Mouse (Mus musculus) erythroblast, adult 5-6 weeks (primary cell): ENCODE measurements at regions not wholly inside any gene's neighbourhood (a gene's known extent, or its start where the extent isn't known, plus 50 kb on each side); places are given as distances from the start of the nearest gene placed in this dataset.

Experiments
- ATAC-seq: replicated peaks from 2 replicates; pipeline ENCODE4 v1.8.0; 2016; ENCODE audit warnings: moderate number of reproducible peaks, mild to moderate bottlenecking, moderate TSS enrichment, inconsistent platforms; ENCODE audit not compliant: poor library complexity, low FRiP score, severe bottlenecking

DNA sequence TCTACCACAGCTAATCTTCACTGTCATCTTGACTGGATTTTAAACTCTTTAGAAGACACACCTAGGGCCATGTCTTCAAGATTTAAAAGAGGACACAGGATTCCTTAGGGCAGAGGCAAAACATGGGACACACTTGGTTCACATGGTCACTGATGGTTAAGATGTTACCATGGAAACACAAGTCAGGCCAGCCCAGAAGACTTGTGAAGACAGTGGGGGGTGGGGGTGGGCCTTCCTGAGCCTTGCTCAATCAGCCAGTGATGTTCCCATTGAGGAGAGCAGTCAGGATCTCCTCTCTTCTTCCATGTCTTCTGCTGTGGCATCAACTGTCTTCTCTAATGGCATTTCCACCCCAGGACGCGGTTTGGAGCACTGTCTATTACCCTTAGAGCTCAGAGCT lies 60.5 kb upstream of the Shb start:
- ATAC-seq, result no peak

- no peak for ATAC-seq
Measured at GRCm38 (mm10) chr4:45591405-45592315, 59.4 kb upstream of the Shb start.

- no peak for ATAC-seq
Measured at GRCm38 (mm10) chr4:45590836-45591235, 58.6 kb upstream of the Shb start.

DNA sequence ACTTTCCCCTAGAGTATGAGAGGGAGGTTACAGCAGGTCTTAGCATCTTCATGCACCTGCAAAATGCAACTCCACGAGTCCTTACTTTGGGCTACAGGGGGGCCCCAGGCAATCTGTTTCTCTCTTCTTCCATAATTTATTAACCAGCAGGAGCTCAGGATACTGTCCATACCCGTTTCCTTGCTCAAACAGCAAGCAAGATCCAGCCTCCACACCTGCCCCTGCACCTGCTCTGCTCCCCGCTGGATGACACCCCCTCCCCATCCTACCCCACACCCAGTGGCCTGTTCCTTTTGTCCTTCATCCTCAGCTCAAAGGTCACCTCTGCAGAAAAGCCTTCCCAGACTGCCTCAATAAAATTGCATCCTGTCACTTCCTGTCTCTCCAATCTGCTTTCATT lies 56.1 kb upstream of the Shb start:
- no peak for ATAC-seq

GRCm38 (mm10) chr4:45587202-45587601 lies 54.9 kb upstream of the Shb start:
- no peak for ATAC-seq

DNA sequence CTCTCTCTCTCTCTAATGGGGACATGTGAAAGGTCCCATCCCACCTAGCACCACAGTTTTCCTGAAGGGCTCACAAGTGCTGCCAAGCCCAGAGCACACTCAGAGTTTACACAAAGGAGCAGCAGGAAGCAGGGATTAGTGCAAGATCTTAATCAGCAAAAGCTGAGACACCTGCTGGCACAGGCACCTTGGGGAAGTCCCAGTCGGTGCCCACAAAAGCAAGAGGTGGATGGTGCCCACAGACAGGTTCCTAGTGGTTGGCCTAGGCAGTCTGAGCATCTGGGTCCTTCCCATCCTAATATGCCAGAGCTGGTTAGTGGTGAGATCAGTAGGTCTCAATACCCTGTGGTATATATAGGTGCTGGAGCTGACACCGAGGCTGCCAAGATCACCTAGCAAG lies 54.0 kb upstream of the Shb start:
- no peak for ATAC-seq

GRCm38 (mm10) chr4:45585188-45585820 lies 53.0 kb upstream of the Shb start:
- ATAC-seq, result no peak

GRCm38 (mm10) chr4:45583966-45584365 lies 51.7 kb upstream of the Shb start:
- no peak for ATAC-seq

GRCm38 (mm10) chr4:45582496-45582895 lies 50.2 kb upstream of the Shb start:
- ATAC-seq, result no peak
